Mouse (Mus musculus) limb, embryonic 12.5 days (tissue): Measurements from ENCODE around the gene Hscb. TPM values are rescaled to one million over a fixed set of nuclear protein-coding genes. Genes with fewer than 3 reads are reported as not detected.

Experiments
- ATAC-seq: fragments of 200-750 bp; cut with Nextera tagmentation; 2 replicates; pipeline ENCODE4 v1.8.0; 2017; ENCODE audit warnings: low read depth, moderate TSS enrichment; ENCODE audit not compliant: insufficient number of reproducible peaks, insufficient read depth, low FRiP score, low TSS enrichment
- H3K27ac ChIP-seq: fragments of 300-500 bp; sonication (generic); 2 replicates; pipeline ENCODE4 v1.5.1; 2016; ENCODE audit warnings: mild to moderate bottlenecking, moderate library complexity
- H3K27me3 ChIP-seq: fragments of 300-500 bp; sonication (generic); 2 replicates; pipeline ENCODE4 v1.6.1; 2016; ENCODE audit warnings: mild to moderate bottlenecking, moderate library complexity
- H3K36me3 ChIP-seq: fragments of 300-500 bp; sonication (generic); 2 replicates; pipeline ENCODE4 v1.6.1; 2016; ENCODE audit warnings: mild to moderate bottlenecking, moderate library complexity
- H3K4me1 ChIP-seq: fragments of 300-500 bp; sonication (generic); replicated peaks from 2 replicates; pipeline ENCODE4 v1.6.1; 2016
- H3K4me2 ChIP-seq: fragments of 300-500 bp; sonication (generic); 2 replicates; pipeline ENCODE4 v1.6.1; 2016; ENCODE audit warnings: mild to moderate bottlenecking, moderate library complexity
- H3K4me3 ChIP-seq: fragments of 300-500 bp; sonication (generic); replicated peaks from 2 replicates; pipeline ENCODE4 v1.5.1; 2016; ENCODE audit warnings: mild to moderate bottlenecking
- H3K9ac ChIP-seq: fragments of 300-500 bp; sonication (generic); replicated peaks from 2 replicates; pipeline ENCODE4 v1.6.1; 2016; ENCODE audit warnings: mild to moderate bottlenecking, moderate library complexity
- H3K9me3 ChIP-seq: fragments of 300-500 bp; sonication (generic); 2 replicates; pipeline ENCODE4 v1.6.1; 2016; ENCODE audit warnings: mild to moderate bottlenecking, moderate library complexity
- WGBS: fragments of 180-500 bp; shearing (Covaris S2); methylation state at CpG from one replicate; pipeline ENCODE4 v1.1.7; 2016; 5-methylcytosine and 5-hydroxymethylcytosine counted together
- polyA plus RNA-seq: library from polyadenylated mRNA; unstranded; fragments of >200 nt; fragmentation: Nextera tagmentation; extraction: Ambion mirVana; gene quantifications from 2 replicates; pipeline ENCODE4 v1.2.1, GENCODE M21; 2016

Gene Hscb
- polyA plus RNA-seq, 1 experiment from 2014 or later = 30.9 TPM

- Histone ChIP-seq H3K4me3 (no peak overlapping the region), H3K9me3 (no peaks in the 10 kb centered on the region), H3K4me1 (no peaks in the 10 kb centered on the region), H3K4me2 (no peak overlapping the region), H3K36me3 (peaks cover 10% of the 10 kb centered on the region; the same call in 1 of the 2 replicates), H3K9ac (no peak overlapping the region), H3K27ac (no peak overlapping the region), H3K27me3 (no peaks in the 10 kb centered on the region; the same call in 1 of the 2 replicates)
- ATAC-seq = no peak
- 85% methylated on average over 5 of the region's 5 CpGs for WGBS
Observed at GRCm38 (mm10) chr5:110827576-110827975, 12.0 kb downstream of the Hscb start.

- Histone ChIP-seq H3K9me3 (no peaks in the 10 kb centered on the region), H3K4me2 (no peak overlapping the region), H3K27ac (no peak overlapping the region), H3K4me1 (no peaks in the 10 kb centered on the region), H3K9ac (no peak overlapping the region), H3K27me3 (no peaks in the 10 kb centered on the region; the same call in 1 of the 2 replicates), H3K4me3 (no peak overlapping the region), H3K36me3 (peaks cover 10% of the 10 kb centered on the region; the same call in 1 of the 2 replicates)
- 64% methylated on average over 8 of the region's 8 CpGs for WGBS
- ATAC-seq = no peak
Observed at GRCm38 (mm10) chr5:110826781-110827495, 12.6 kb downstream of the Hscb start.

GRCm38 (mm10) chr5:110824421-110824820 lies 15.2 kb downstream of the Hscb start:
- no peak overlapping the region for H3K27ac ChIP-seq
- H3K27me3 ChIP-seq = no peaks in the 10 kb centered on the region; the same call in 1 of the 2 replicates
- WGBS = 90% methylated on average over 4 of the region's 4 CpGs
- H3K9me3 ChIP-seq = no peaks in the 10 kb centered on the region
- H3K36me3 ChIP-seq = peaks cover 10% of the 10 kb centered on the region; the same call in 1 of the 2 replicates
- no peak overlapping the region for H3K4me3 ChIP-seq
- H3K4me1 ChIP-seq = no peaks in the 10 kb centered on the region
- ATAC-seq = no peak
- no peak overlapping the region for H3K4me2 ChIP-seq
- H3K9ac ChIP-seq = no peak overlapping the region

- no peaks in the 10 kb centered on the region for H3K9me3 ChIP-seq
- peak within 1 kb of the TSS; percentile 99 for H3K4me2 ChIP-seq
- under 1% methylated on average over 80 of the region's 80 CpGs for WGBS
- no peaks in the 10 kb centered on the region for H3K27me3 ChIP-seq
- peaks cover 33% of the 10 kb centered on the region for H3K4me1 ChIP-seq
- peak; percentile 94 for ATAC-seq
- peak within 1 kb of the TSS; percentile 98 for H3K9ac ChIP-seq
- H3K27ac ChIP-seq = peak within 1 kb of the TSS; percentile 88
- peaks cover 25% of the 10 kb centered on the region for H3K36me3 ChIP-seq
- H3K4me3 ChIP-seq = peak within 1 kb of the TSS; percentile 98
Observed at GRCm38 (mm10) chr5:110809667-110810325, 29.8 kb downstream of the Hscb start, which contains the start of gene Ulk1. Gene Ulk1, minus strand, starts transcription at chr5:110810097.

GRCm38 (mm10) chr5:110808821-110809666 lies 30.5 kb downstream of the Hscb start:
- no peaks in the 10 kb centered on the region for H3K9me3 ChIP-seq
- peak overlapping the region; percentile 99 for H3K4me2 ChIP-seq
- H3K4me1 ChIP-seq = peaks cover 33% of the 10 kb centered on the region
- WGBS = 2% methylated on average over 27 of the region's 27 CpGs
- no peaks in the 10 kb centered on the region for H3K27me3 ChIP-seq
- H3K27ac ChIP-seq = peak overlapping the region; percentile 88
- peak overlapping the region; percentile 98 for H3K9ac ChIP-seq
- 0 out of 2 replicates have a peak, but pooled peaks have one; percentile 7 for ATAC-seq
- H3K4me3 ChIP-seq = peak overlapping the region; percentile 98
- H3K36me3 ChIP-seq = peaks cover 32% of the 10 kb centered on the region

- Histone ChIP-seq H3K27ac (peak overlapping the region; percentile 26), H3K9ac (peak overlapping the region; percentile 98), H3K4me2 (peak overlapping the region; percentile 99), H3K9me3 (no peaks in the 10 kb centered on the region), H3K4me3 (peak overlapping the region; percentile 98), H3K4me1 (peaks cover 33% of the 10 kb centered on the region), H3K36me3 (peaks cover 35% of the 10 kb centered on the region), H3K27me3 (no peaks in the 10 kb centered on the region)
- WGBS = 4% methylated on average over 14 of the region's 14 CpGs
- peak; percentile 45; the same call in 1 of the 2 replicates for ATAC-seq
Observed at GRCm38 (mm10) chr5:110808061-110808631, 31.4 kb downstream of the Hscb start.

GRCm38 (mm10) chr5:110807453-110807852 lies 32.1 kb downstream of the Hscb start:
- Histone ChIP-seq H3K4me3 (peak overlapping the region; percentile 98), H3K9me3 (no peaks in the 10 kb centered on the region), H3K27me3 (no peaks in the 10 kb centered on the region), H3K4me2 (peak overlapping the region; percentile 99), H3K36me3 (peaks cover 40% of the 10 kb centered on the region), H3K4me1 (peaks cover 33% of the 10 kb centered on the region), H3K9ac (peak overlapping the region; percentile 98), H3K27ac (peak overlapping the region; percentile 26; the same call in 1 of the 2 replicates)
- WGBS = 84% methylated on average over 4 of the region's 4 CpGs
- ATAC-seq = no peak

- Histone ChIP-seq H3K4me2 (no peak overlapping the region), H3K27ac (no peak overlapping the region), H3K4me3 (no peak overlapping the region), H3K36me3 (peaks cover 48% of the 10 kb centered on the region), H3K9ac (0 out of 2 replicates have a peak overlapping the region, but pooled peaks have one; percentile 23), H3K4me1 (peaks cover 33% of the 10 kb centered on the region), H3K9me3 (no peaks in the 10 kb centered on the region), H3K27me3 (no peaks in the 10 kb centered on the region)
- WGBS = 91% methylated on average over 1 of the region's 1 CpGs
- ATAC-seq = no peak
Observed at GRCm38 (mm10) chr5:110806676-110807075, 32.9 kb downstream of the Hscb start.

- ATAC-seq = no peak
- no peak overlapping the region for H3K4me3 ChIP-seq
- H3K9me3 ChIP-seq = no peaks in the 10 kb centered on the region
- WGBS = 84% methylated on average over 4 of the region's 4 CpGs
- no peak overlapping the region for H3K4me2 ChIP-seq
- H3K9ac ChIP-seq = no peak overlapping the region
- peaks cover 53% of the 10 kb centered on the region for H3K36me3 ChIP-seq
- no peaks in the 10 kb centered on the region for H3K27me3 ChIP-seq
- peaks cover 33% of the 10 kb centered on the region for H3K4me1 ChIP-seq
- no peak overlapping the region for H3K27ac ChIP-seq
Observed at GRCm38 (mm10) chr5:110806154-110806553, 33.4 kb downstream of the Hscb start.

GRCm38 (mm10) chr5:110804012-110804743 lies 35.4 kb downstream of the Hscb start:
- WGBS = 85% methylated on average over 7 of the region's 7 CpGs
- no peak for ATAC-seq
- H3K9me3 ChIP-seq = no peaks in the 10 kb centered on the region
- H3K27ac ChIP-seq = no peak overlapping the region
- no peak overlapping the region for H3K9ac ChIP-seq
- H3K4me2 ChIP-seq = no peak overlapping the region
- no peaks in the 10 kb centered on the region for H3K27me3 ChIP-seq
- H3K4me3 ChIP-seq = no peak overlapping the region
- peaks cover 72% of the 10 kb centered on the region for H3K36me3 ChIP-seq
- peaks cover 32% of the 10 kb centered on the region for H3K4me1 ChIP-seq
